Mouse (Mus musculus): Measurements from ENCODE around the gene Trp53. TPM values are rescaled to one million over a fixed set of nuclear protein-coding genes. Genes with fewer than 3 reads are reported as not detected.

The Trp53 gene
- 33.7 and 43.7 TPM in 2 replicates for total RNA-seq (2023)

GRCm38 (mm10) chr11:69580091-69580514, at the start of gene Trp53, which contains the start of gene Wrap53:
Gene Trp53 (plus strand): TSS chr11:69580359.
Gene Wrap53 (minus strand): TSS chr11:69580255.

GRCm38 (mm10) chr11:69549060-69549656, 31.0 kb upstream of the Trp53 start, which contains the start of gene Dnah2:
Gene Dnah2 (minus strand): TSS chr11:69549110.

GRCm38 (mm10) chr11:69559851-69560765, 20.1 kb upstream of the Trp53 start, which contains the start of gene Efnb3:
Gene Efnb3 (minus strand): TSS chr11:69560205.

GRCm38 (mm10) chr11:69605726-69606490, 25.7 kb downstream of the Trp53 start, which contains the start of gene Atp1b2:
Gene Atp1b2 (minus strand): TSS chr11:69605942.

GRCm38 (mm10) chr11:69617805-69618204, 37.6 kb downstream of the Trp53 start, which contains the start of gene Shbg:
Gene Shbg (minus strand): TSS chr11:69617905.

GRCm38 (mm10) chr11:69621571-69622268, 41.6 kb downstream of the Trp53 start, which contains the start of gene Sat2:
Gene Sat2 (plus strand): TSS chr11:69622024.

GRCm38 (mm10) chr11:69632284-69633089, 52.3 kb downstream of the Trp53 start, which contains the start of gene Fxr2:
Gene Fxr2 (plus strand): TSS chr11:69632990.

Other genes starting within 250 kb of the Trp53 start
- 0.66 and 0.93 TPM in 2 replicates for gene Rnf227, start 239.9 kb upstream of the Trp53 start, total RNA-seq (2023)
- 11.1 and 13.1 TPM in 2 replicates for gene Chd3, start 211.0 kb upstream of the Trp53 start, total RNA-seq (2023)
- gene Naa38, start 184.9 kb upstream of the Trp53 start, total RNA-seq (2023): 20.3 and 25.1 TPM in 2 replicates
- 27.9 and 30.6 TPM in 2 replicates for gene Cyb5d1, start 184.7 kb upstream of the Trp53 start, total RNA-seq (2023)
- gene Tmem88, start 182.1 kb upstream of the Trp53 start, total RNA-seq (2023): 3.1 and 3.2 TPM in 2 replicates
- 256 and 289 TPM in 2 replicates for gene Kdm6b, start 166.7 kb upstream of the Trp53 start, total RNA-seq (2023)
- gene Dnah2, start 31.2 kb upstream of the Trp53 start, total RNA-seq (2023): 2.1 and 6.3 TPM in 2 replicates
- 0.23 and 0.28 TPM in 2 replicates for gene Efnb3, start 20.2 kb upstream of the Trp53 start, total RNA-seq (2023)
- 9.3 and 11.2 TPM in 2 replicates for gene Wrap53, start 104 bp upstream of the Trp53 start, total RNA-seq (2023)
- not detected in 2 replicates for gene Atp1b2, start 25.6 kb downstream of the Trp53 start, total RNA-seq (2023)
- not detected in 2 replicates for gene Shbg, start 37.5 kb downstream of the Trp53 start, total RNA-seq (2023)
- not detected in 2 replicates for gene Sat2, start 41.7 kb downstream of the Trp53 start, total RNA-seq (2023)
- 43.9 and 65.2 TPM in 2 replicates for gene Fxr2, start 52.6 kb downstream of the Trp53 start, total RNA-seq (2023)
- 0.95 TPM in 1 of 2 replicates, not detected in the other for gene Sox15, start 75.0 kb downstream of the Trp53 start, total RNA-seq (2023)
- gene Mpdu1, start 82.3 kb downstream of the Trp53 start, total RNA-seq (2023): 67.2 and 77.6 TPM in 2 replicates
- 79.5 and 104 TPM in 2 replicates for gene Cd68, start 85.8 kb downstream of the Trp53 start, total RNA-seq (2023)
- gene Eif4a1, start 92.1 kb downstream of the Trp53 start, total RNA-seq (2023): 525 and 565 TPM in 2 replicates
- gene Senp3, start 101.7 kb downstream of the Trp53 start, total RNA-seq (2023): 77.3 and 91.6 TPM in 2 replicates
- 10.0 and 11.1 TPM in 2 replicates for gene Tnfsf13, start 105.4 kb downstream of the Trp53 start, total RNA-seq (2023)
- gene Tnfsf12, start 115.5 kb downstream of the Trp53 start, total RNA-seq (2023): 7.3 and 8.2 TPM in 2 replicates
- 1.4 and 4.9 TPM in 2 replicates for gene Tnfsfm13, start 115.7 kb downstream of the Trp53 start, total RNA-seq (2023)
- gene Polr2a, start 178.3 kb downstream of the Trp53 start, total RNA-seq (2023): 74.6 and 76.6 TPM in 2 replicates
- gene Slc35g3, start 181.6 kb downstream of the Trp53 start, total RNA-seq (2023): not detected in 2 replicates
- 0.70 and 1.2 TPM in 2 replicates for gene Zbtb4, start 185.6 kb downstream of the Trp53 start, total RNA-seq (2023)
- 0.54 and 1.0 TPM in 2 replicates for gene Chrnb1, start 215.6 kb downstream of the Trp53 start, total RNA-seq (2023)
- gene Fgf11, start 221.5 kb downstream of the Trp53 start, total RNA-seq (2023): not detected in 2 replicates
- gene Tmem102, start 225.3 kb downstream of the Trp53 start, total RNA-seq (2023): not detected in 2 replicates
- gene Gm39566, start 234.9 kb downstream of the Trp53 start, total RNA-seq (2023): not detected in 2 replicates
- gene Spem2, start 238.1 kb downstream of the Trp53 start, total RNA-seq (2023): not detected in 2 replicates
- not detected in 2 replicates for gene Spem1, start 241.8 kb downstream of the Trp53 start, total RNA-seq (2023)